Mouse (Mus musculus) regulatory T cell (primary cell): ENCODE data around the gene Padi4.

Experiments
- in situ Hi-C: fragments of 300-600 bp; cut with MboI, MseI; formaldehyde crosslinking; loops from one replicate; pipeline ENCODE4 v1.15.1; 2025; ENCODE audit warnings: high pct_unique_total_duplicates

Padi4 gene

DNA sequence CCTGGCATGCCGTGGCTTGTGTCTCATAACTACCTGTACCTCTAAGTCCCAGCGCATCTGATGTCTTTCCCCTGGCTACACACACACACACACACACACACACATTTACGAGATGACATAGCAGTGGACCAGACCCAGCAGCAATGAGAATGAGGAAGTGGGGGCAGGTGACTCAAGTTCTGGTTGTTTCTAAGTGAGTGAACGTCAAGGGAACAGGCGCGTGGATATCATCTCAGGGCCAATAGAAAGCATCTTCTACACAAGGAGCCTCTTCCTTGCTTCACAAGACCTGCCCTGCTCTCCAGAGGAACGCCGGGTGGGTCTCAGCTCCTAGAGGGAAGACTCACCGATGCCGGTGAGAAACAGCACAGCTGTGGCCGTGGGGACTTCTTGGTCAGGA, 33.4 kb downstream of the Padi4 start:
- in situ Hi-C loops: no loop called here

- in situ Hi-C loops: no loop called here
Measured at GRCm38 (mm10) chr4:140732871-140733270, 41.2 kb downstream of the Padi4 start.

- in situ Hi-C loops: no loop called here
Measured at GRCm38 (mm10) chr4:140731654-140732053, 42.4 kb downstream of the Padi4 start.

GRCm38 (mm10) chr4:140726907-140727306, 47.1 kb downstream of the Padi4 start:
- in situ Hi-C loops: no loop called here

DNA sequence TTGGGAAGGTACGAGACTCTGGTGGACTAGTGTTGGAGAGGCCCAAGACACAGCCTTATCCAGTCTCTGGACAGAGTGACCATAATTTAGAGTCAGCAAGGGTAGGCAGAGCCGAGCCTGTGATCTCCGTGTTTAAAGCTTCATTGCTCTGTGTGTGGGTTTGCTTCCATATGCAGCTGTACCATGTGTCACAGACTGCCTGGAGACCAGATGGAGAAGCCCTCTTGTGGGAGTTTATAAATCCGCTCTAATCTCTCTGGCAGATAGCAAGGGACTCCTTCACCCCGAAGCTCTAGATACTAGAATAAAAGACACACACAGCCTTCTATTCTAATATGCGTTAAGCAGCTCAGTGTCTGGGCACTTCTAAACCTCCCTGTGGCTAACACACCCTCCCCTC, 49.3 kb downstream of the Padi4 start:
- in situ Hi-C loops: loop anchor here (25.0 kb wide), 1 partner anchor 1287 kb away; no protein-coding TSS in a partner anchor

GRCm38 (mm10) chr4:140723801-140724200, 50.2 kb downstream of the Padi4 start:
- in situ Hi-C loops: loop anchor here (25.0 kb wide), 1 partner anchor 1286 kb away; no protein-coding TSS in a partner anchor

GRCm38 (mm10) chr4:140723192-140723591, 50.8 kb downstream of the Padi4 start:
- in situ Hi-C loops: loop anchor here (25.0 kb wide), 1 partner anchor 1286 kb away; no protein-coding TSS in a partner anchor

- in situ Hi-C loops: loop anchor here (25.0 kb wide), 1 partner anchor 1285 kb away; no protein-coding TSS in a partner anchor
Measured at GRCm38 (mm10) chr4:140722710-140723109, 51.3 kb downstream of the Padi4 start.

GRCm38 (mm10) chr4:140721968-140722490, 52.0 kb downstream of the Padi4 start:
- in situ Hi-C loops: loop anchor here (25.0 kb wide), 1 partner anchor 1285 kb away; no protein-coding TSS in a partner anchor

DNA sequence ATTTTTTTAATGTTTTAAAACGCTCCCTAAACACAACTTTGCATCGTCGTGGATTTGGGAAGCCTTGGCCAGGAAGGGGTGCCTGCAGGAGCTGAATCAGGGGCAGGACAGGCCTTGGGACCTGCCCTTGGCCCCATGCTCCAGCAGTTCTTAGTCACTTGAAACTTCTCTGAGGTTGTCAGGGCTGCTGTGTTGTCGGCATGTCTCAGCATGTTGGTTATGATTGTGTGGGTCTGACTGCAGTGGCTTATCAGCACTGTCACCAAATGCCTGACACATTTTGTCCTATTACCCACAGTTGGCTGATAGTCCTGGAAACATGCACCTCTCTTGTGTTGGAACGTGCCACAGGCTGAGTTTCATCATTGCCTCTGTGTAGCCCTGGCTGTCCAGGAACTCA, 53.9 kb downstream of the Padi4 start:
- in situ Hi-C loops: loop anchor here (25.0 kb wide), 1 partner anchor 1283 kb away; no protein-coding TSS in a partner anchor

DNA sequence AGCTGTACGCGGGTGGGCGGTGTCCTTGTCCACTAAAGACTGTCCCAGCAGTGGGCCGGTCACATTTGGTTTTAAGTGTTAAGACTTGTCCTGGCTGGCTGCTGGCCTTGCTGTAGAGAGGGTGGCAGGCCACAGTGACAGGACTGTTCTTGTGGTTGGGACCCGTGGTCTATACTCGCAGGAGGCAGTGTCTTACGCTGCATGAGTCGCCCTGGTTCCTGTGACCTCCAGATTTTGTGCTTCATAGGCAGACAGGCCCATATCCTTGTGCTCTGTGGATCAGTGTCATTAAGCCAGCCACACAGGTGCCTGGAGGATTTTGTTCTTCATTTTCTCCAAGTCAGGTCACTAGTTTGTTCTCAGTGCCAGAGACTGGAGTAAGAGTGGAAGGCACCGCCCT, 55.6 kb downstream of the Padi4 start:
- in situ Hi-C loops: loop anchor here (25.0 kb wide), 1 partner anchor 1281 kb away; no protein-coding TSS in a partner anchor

- in situ Hi-C loops: loop anchor here (25.0 kb wide), 1 partner anchor 1280 kb away; no protein-coding TSS in a partner anchor
Measured at GRCm38 (mm10) chr4:140716994-140717393, 57.0 kb downstream of the Padi4 start.

GRCm38 (mm10) chr4:140714586-140714985, 59.5 kb downstream of the Padi4 start:
- in situ Hi-C loops: loop anchor here (5.0 to 25.0 kb wide), 3 partner anchors 37 to 1277 kb away; no protein-coding TSS in a partner anchor

GRCm38 (mm10) chr4:140713480-140714365, 60.3 kb downstream of the Padi4 start:
- in situ Hi-C loops: loop anchor here (5.0 to 25.0 kb wide), 3 partner anchors 36 to 1276 kb away; no protein-coding TSS in a partner anchor

- in situ Hi-C loops: loop anchor here (5.0 to 25.0 kb wide), 3 partner anchors 34 to 1274 kb away; no protein-coding TSS in a partner anchor
Measured at GRCm38 (mm10) chr4:140711360-140711759, 62.7 kb downstream of the Padi4 start.

GRCm38 (mm10) chr4:140710781-140711180, 63.3 kb downstream of the Padi4 start:
- in situ Hi-C loops: loop anchor here (5.0 to 25.0 kb wide), 3 partner anchors 33 to 1273 kb away; no protein-coding TSS in a partner anchor

DNA sequence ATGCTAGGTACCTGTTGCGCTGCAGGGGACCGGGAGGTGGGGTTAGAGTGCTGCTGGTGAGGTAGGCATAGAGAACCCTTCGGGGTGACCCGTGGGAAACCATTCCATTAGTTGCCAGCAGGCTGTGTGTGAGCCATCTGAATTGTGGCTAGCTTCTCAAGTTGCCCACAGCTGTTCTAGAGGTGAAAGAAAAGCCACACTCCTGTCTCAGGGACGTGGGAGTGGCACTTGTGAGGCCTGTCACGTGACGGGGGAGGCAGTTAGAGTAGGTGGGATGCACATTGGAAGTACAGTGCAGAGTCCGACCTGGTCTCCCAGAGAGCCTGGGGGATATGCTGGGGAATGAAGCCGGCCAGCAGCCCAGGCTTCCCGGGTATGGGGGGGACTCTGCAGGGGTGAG, 64.4 kb downstream of the Padi4 start:
- in situ Hi-C loops: loop anchor here (5.0 to 25.0 kb wide), 4 partner anchors 32 to 1515 kb away; partner anchors contain the start of gene Capzb

- in situ Hi-C loops: loop anchor here (10.0 to 25.0 kb wide), 2 partner anchors 1272 to 1514 kb away; partner anchors contain the start of gene Capzb
Measured at GRCm38 (mm10) chr4:140709111-140709510, 64.9 kb downstream of the Padi4 start.

GRCm38 (mm10) chr4:140708297-140708927, 65.6 kb downstream of the Padi4 start:
- in situ Hi-C loops: loop anchor here (10.0 to 25.0 kb wide), 2 partner anchors 1271 to 1514 kb away; partner anchors contain the start of gene Capzb

DNA sequence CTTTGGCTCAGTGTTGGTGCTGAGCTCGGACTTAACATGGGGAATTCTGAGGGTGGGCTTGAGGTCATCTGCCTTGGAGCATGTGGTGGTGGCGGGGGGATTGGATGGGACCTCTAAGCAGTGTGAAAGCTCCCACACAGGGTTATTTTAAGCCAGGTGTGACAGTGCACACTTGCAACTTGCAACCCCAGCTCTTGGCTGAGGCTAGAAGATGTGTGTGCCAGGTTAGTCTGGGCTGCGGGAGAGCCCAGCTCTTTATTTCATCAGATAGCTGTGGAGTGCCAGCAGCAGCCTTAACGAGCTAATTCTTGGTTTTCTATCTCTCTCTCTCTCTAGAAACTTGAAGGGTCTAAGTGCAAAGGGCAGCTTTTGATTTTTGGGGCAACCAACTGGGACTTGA, 66.4 kb downstream of the Padi4 start:
- in situ Hi-C loops: loop anchor here (10.0 to 25.0 kb wide), 2 partner anchors 1270 to 1513 kb away; partner anchors contain the start of gene Capzb

- in situ Hi-C loops: loop anchor here (10.0 to 25.0 kb wide), 2 partner anchors 1267 to 1509 kb away; partner anchors contain the start of gene Capzb
Measured at GRCm38 (mm10) chr4:140704166-140704565, 69.9 kb downstream of the Padi4 start.
